Mouse (Mus musculus) cortical plate, adult 2 months (tissue): ENCODE results near the gene Lrrc75a. TPM values are rescaled to one million over a fixed set of nuclear protein-coding genes. Genes with fewer than 3 reads are reported as not detected.

Experiments
- H3K27ac ChIP-seq: fragments of 200-500 bp; 2 replicates; pipeline ENCODE4 v1.5.1; 2012; ENCODE audit warnings: low read length, control low read depth, inconsistent platforms; ENCODE audit not compliant: insufficient read depth
- H3K4me1 ChIP-seq: fragments of 200-500 bp; 2 replicates; pipeline ENCODE4 v1.6.1; 2011; ENCODE audit warnings: low read length; ENCODE audit not compliant: control insufficient read depth, insufficient read depth
- H3K4me3 ChIP-seq: fragments of 200-500 bp; 2 replicates; pipeline ENCODE4 v1.5.1; 2011; ENCODE audit warnings: mild to moderate bottlenecking, low read length, control low read depth; ENCODE audit not compliant: insufficient read depth
- CTCF ChIP-seq: fragments of 200-500 bp; IDR thresholded peaks from 2 replicates; pipeline ENCODE4 v1.5.1; 2011; ENCODE audit warnings: mild to moderate bottlenecking, control low read depth, low read length; ENCODE audit not compliant: insufficient read depth; ENCODE audit errors: extremely low read depth
- POLR2A ChIP-seq: fragments of 200-500 bp; IDR thresholded peaks from 2 replicates; pipeline ENCODE4 v1.6.1; 2011; ENCODE audit warnings: mild to moderate bottlenecking, low read length, control low read depth; ENCODE audit not compliant: insufficient read depth; ENCODE audit errors: extremely low read depth
- polyA plus RNA-seq: library from polyadenylated mRNA; depleted of rRNA; stranded (reverse); fragments of >200 nt; gene quantifications from 2 replicates; pipeline ENCODE4 v1.2.3, GENCODE M21; 2012

The Lrrc75a gene
- polyA plus RNA-seq, 1 experiment, result 22.1 TPM

DNA sequence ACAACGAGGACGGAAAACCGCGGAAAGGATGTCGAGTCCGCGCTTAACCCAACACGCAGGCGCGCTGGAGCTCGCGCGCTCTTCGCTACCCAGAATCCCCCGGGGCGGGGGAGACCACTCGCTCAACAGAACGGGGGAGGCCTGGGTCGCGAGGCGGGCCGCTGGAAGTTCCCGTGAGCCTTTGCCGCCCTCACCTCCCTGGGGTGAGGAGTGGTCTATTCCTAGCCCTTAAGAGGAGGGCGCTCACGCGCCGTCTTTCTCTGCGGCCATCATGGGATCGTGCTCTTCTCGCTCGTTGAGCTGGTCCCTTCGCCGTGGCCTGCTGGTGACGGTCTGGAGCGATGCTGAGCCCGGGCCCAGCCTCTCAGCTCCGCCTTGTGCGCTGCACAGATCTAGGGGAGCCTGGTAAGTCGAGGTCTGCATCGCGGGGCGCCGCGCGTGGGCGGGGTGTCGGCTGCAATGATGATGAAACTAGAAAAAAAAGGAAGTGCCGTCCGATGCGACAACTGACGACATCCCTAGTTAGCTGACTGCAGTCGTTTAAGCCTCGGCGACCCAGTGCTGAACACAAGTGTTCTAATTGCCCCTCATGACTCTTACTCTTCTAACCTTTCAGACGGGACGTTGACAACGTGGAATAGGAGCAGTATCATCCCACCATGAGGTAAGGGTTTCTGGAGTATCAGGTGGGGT lies 45.6 kb downstream of the Lrrc75a start:
- peak overlapping the region; percentile 96 for H3K27ac ChIP-seq
- no peaks in the 10 kb centered on the region; the same call in none of the 2 replicates for H3K4me1 ChIP-seq
- peak overlapping the region; percentile 90 for H3K4me3 ChIP-seq
- TF ChIP-seq CTCF (no peak), POLR2A (peak; percentile 100)

DNA sequence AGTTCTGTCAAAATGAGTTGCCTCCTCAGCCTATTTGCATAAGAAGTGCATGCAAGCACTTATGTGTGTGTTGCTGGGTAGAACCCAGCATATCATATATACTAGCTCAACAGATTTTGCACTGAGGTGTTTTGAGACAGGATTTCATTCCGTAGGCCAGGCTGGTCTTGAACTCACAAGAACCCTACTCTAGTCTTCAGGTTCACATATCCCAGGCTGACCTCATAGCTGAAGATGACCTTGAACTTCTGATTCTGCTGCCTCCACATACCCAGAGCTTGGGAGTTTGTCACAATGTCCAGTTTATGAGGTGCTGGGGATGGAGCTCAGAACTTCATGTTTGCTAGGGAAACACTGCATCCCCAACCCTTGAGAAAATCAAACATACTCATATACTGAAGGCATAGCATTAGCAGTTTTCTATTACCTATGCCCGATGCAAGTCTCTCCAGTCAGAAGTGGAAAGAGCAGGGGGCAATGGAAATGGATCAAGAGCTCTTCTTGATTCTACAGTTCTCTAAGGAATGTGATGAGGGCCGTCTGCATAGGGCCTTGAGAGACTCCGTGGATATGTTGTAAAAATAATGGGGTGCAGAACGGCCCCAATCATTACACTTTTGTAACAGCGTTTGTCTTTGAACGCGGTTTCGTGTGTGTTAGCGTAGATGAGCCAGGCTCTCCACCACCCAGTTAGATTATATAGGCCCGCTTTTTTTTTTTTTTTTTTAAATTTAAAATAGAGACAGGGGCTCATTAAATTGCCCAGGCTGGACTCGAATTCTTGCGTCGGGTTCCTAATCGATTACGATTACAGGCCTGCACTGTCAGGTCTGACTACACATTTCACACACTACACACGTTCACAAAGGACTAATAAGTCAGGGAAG lies 46.3 kb downstream of the Lrrc75a start:
- TF ChIP-seq POLR2A (no peak), CTCF (no peak)
- Histone ChIP-seq H3K4me1 (no peaks in the 10 kb centered on the region; the same call in none of the 2 replicates), H3K27ac (no peak overlapping the region; the same call in 1 of the 2 replicates), H3K4me3 (peak overlapping the region; percentile 90)

DNA sequence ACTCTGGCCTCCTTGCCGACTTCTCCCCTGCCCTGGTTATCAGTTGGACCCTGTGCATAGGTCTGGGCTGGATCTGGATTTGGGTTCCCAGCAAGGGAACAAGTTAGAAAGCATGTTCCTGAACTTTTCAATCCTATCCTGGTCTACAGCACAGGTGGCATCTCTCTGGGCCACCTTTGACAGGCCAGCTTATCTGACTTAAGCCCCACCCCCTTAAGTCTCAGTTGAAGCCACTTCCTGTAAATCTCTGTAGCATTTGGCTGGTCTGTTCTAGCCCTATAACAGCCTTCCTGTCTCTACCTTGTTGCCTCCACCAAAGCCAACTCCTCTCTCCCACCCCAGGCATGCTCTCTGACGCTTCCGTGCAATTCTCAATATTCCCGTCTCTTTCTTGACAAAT lies 49.8 kb downstream of the Lrrc75a start:
- no peak for TF ChIP-seq POLR2A
- TF ChIP-seq CTCF, result no peak
- Histone ChIP-seq H3K27ac (no peak overlapping the region), H3K4me1 (no peaks in the 10 kb centered on the region), H3K4me3 (no peak overlapping the region)

- TF ChIP-seq CTCF (no peak), POLR2A (no peak)
- H3K4me1 ChIP-seq, result no peaks in the 10 kb centered on the region
- no peak overlapping the region for H3K27ac ChIP-seq
- H3K4me3 ChIP-seq, result no peak overlapping the region
These were observed 56.3 kb downstream of the Lrrc75a start for GRCm38 (mm10) chr11:62591904-62592575.

- no peak overlapping the region for H3K27ac ChIP-seq
- H3K4me1 ChIP-seq, result no peaks in the 10 kb centered on the region
- TF ChIP-seq CTCF, result no peak
- no peak for TF ChIP-seq POLR2A
- H3K4me3 ChIP-seq, result no peak overlapping the region
These were observed 57.3 kb downstream of the Lrrc75a start for GRCm38 (mm10) chr11:62591026-62591425.

DNA sequence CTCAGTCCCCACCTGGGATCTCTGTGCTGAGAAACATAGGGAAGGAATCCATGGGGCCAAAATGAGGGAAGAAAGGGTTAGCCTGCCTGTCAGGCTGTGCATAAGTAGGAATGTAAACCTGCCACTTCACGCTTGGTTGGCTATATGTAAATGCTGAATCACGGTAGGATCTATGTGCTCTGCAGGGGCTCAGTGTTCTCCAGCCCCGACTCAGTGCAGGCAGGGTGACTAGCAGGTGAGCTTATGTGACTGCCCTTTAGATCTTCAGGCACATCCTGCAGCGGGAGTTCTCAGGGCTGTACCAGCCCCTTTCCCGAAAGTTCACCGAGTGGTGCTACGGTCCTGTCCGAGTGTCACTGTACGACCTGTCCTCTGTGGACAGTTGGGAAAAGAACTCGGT lies 58.9 kb downstream of the Lrrc75a start:
- Histone ChIP-seq H3K4me1 (no peaks in the 10 kb centered on the region), H3K27ac (no peak overlapping the region), H3K4me3 (no peak overlapping the region)
- TF ChIP-seq POLR2A, result no peak
- TF ChIP-seq CTCF, result no peak

- no peak overlapping the region for H3K27ac ChIP-seq
- TF ChIP-seq CTCF, result no peak
- no peak for TF ChIP-seq POLR2A
- no peaks in the 10 kb centered on the region for H3K4me1 ChIP-seq
- no peak overlapping the region for H3K4me3 ChIP-seq
These were observed 61.3 kb downstream of the Lrrc75a start for GRCm38 (mm10) chr11:62587034-62587433.

DNA sequence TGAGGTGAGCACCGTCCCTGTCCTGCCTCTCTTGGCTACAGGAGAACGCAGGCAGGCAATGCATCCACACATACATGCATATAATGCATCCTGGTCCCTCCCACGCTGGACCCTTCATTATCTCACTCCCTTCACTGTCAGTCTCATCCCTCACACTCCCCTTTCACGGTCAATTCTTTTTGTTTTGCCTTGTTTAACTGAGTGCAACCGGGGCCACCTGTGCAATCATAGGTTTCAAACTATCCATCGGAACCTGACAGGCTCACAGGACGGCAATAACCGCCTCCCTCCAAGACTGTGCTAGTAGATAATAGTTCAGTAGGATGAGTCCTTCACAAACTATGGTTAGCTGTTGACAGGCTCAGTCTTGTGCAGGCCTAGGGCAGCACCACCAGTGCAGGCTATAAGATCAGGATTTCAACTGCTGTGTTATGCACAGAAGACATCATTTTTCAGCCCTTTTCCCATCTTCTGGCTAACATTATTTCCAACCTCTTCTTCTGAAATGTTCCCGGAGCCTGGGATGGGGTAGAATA lies 63.6 kb downstream of the Lrrc75a start:
- H3K27ac ChIP-seq, result no peak overlapping the region
- H3K4me3 ChIP-seq, result no peak overlapping the region
- TF ChIP-seq POLR2A (no peak), CTCF (no peak)
- no peaks in the 10 kb centered on the region for H3K4me1 ChIP-seq

DNA sequence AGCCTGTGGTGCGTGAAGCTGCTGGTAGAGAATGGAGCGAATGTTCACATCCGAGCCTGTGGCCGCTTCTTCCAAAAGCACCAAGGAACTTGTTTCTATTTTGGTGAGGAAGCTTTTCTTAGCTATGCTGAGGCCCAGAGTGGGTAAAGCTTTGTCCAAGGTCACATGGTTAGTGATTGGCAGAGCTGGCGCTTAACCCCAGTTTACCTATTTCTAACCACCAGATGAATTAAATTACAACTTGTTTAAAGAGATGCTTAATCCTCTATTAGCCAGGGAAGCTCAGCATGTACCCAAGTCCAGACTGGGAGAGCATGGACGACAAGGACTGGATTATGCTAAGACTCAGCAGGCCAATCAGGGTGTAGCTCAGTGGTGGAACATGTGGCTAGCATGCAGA lies 65.3 kb downstream of the Lrrc75a start:
- TF ChIP-seq POLR2A (no peak), CTCF (no peak)
- H3K27ac ChIP-seq, result no peak overlapping the region
- H3K4me1 ChIP-seq, result no peaks in the 10 kb centered on the region
- H3K4me3 ChIP-seq, result no peak overlapping the region
